Mouse (Mus musculus): ENCODE results near the gene Ssbp4. TPM values are rescaled to one million over a fixed set of nuclear protein-coding genes. Genes with fewer than 3 reads are reported as not detected.

Gene Ssbp4
- not detected for polyA plus RNA-seq (2014; fragmentation: Illumina TruSeq; extraction: RNeasy Lipid Tissue Mini Kit (QIAGEN cat#74804); ENCODE audit: low read depth, low replicate concordance)

DNA sequence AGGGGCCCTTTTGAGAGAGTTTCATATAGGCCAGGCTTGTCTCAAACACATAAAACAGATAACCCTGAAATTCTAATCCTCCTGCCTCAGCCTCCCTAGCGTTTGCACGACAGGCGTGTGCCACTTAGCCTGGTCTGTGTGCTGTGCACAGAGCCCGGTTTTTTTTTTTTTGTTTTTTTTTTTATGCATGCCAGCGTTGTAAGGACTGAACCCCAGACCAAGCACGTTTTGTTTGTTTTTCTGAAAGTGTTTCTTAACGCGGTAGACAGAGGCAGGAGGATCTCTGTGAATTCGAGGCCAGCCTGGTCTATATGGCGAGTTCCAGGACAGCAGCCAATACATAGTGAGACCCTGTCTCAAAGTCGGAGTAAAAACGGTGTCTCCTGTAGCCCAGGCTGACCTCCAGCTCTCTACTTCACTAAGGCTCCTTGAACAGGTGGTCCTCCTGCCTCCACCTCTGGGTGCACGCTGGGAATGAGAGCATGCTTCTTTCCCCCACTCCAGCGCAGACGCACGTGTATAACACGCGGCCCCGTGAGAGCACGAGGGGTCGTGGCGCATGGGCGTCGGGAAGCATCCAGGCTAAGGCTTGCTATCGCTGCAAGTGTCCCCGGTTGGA, at the start of gene Ssbp4:
Gene Ssbp4 (minus strand): TSS at position 124 of the 619 bp plus-strand sequence.

GRCm38 (mm10) chr8:70632346-70632892, 23.7 kb upstream of the Ssbp4 start, which contains the start of gene Gdf15:
Gdf15 (minus strand) TSS chr8:70632456.

GRCm38 (mm10) chr8:70615894-70616293, 7.2 kb upstream of the Ssbp4 start, which contains the start of gene Lrrc25:
Lrrc25 (plus strand) TSS chr8:70616155.

DNA sequence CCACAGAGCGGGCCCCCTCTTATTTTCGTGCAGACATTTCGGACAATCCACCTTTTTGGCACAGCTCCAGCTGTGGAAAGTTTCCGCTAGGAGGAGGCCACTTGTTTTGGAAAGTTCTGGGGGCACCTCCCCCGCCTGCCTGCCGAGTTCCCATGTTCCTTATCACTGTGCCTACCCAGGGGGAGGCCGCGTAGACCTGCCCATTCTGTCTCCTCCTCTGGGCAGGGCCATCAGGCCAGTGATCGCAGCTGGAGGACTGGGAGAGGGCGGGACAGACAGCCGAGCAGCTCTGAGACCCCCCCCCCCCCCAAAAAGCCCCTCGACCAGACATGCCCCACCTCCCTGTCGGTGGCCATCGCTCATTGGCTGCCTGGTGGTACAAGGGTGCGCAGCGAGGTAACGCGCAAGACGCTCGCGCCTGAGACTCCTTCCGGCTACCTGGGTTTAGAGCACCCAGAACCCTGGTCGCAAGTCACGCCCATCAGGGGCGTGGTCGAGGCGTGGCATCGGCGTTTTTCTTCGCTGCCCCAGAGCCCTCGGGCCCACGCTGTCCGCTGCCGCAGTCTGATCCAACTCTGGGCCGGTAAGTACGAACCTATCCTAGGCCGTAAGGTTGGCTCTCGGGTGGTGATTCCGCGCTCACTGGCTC, 14.6 kb downstream of the Ssbp4 start, which contains the start of gene Isyna1:
Gene Isyna1 (plus strand): TSS at position 413 of the 649 bp plus-strand sequence.

Other genes starting within 250 kb of the Ssbp4 start
- not detected for gene Comp, start 235.3 kb downstream of the Ssbp4 start, polyA plus RNA-seq (2014; fragmentation: Illumina TruSeq; extraction: RNeasy Lipid Tissue Mini Kit (QIAGEN cat#74804); ENCODE audit: low read depth, low replicate concordance)
- gene Crtc1, start 169.3 kb downstream of the Ssbp4 start, polyA plus RNA-seq (2014; fragmentation: Illumina TruSeq; extraction: RNeasy Lipid Tissue Mini Kit (QIAGEN cat#74804); ENCODE audit: low read depth, low replicate concordance): 0.74 TPM
- gene Klhl26, start 131.9 kb downstream of the Ssbp4 start, polyA plus RNA-seq (2014; fragmentation: Illumina TruSeq; extraction: RNeasy Lipid Tissue Mini Kit (QIAGEN cat#74804); ENCODE audit: low read depth, low replicate concordance): 1.5 TPM
- not detected for gene Tmem59l, start 121.5 kb downstream of the Ssbp4 start, polyA plus RNA-seq (2014; fragmentation: Illumina TruSeq; extraction: RNeasy Lipid Tissue Mini Kit (QIAGEN cat#74804); ENCODE audit: low read depth, low replicate concordance)
- gene Crlf1, start 115.7 kb downstream of the Ssbp4 start, polyA plus RNA-seq (2014; fragmentation: Illumina TruSeq; extraction: RNeasy Lipid Tissue Mini Kit (QIAGEN cat#74804); ENCODE audit: low read depth, low replicate concordance): not detected
- 2.4 TPM for gene Rex1bd, start 102.1 kb downstream of the Ssbp4 start, polyA plus RNA-seq (2014; fragmentation: Illumina TruSeq; extraction: RNeasy Lipid Tissue Mini Kit (QIAGEN cat#74804); ENCODE audit: low read depth, low replicate concordance)
- gene Uba52, start 98.1 kb downstream of the Ssbp4 start, polyA plus RNA-seq (2014; fragmentation: Illumina TruSeq; extraction: RNeasy Lipid Tissue Mini Kit (QIAGEN cat#74804); ENCODE audit: low read depth, low replicate concordance): 13.6 TPM
- 10.3 TPM for gene Fkbp8, start 81.1 kb downstream of the Ssbp4 start, polyA plus RNA-seq (2014; fragmentation: Illumina TruSeq; extraction: RNeasy Lipid Tissue Mini Kit (QIAGEN cat#74804); ENCODE audit: low read depth, low replicate concordance)
- gene Kxd1, start 80.9 kb downstream of the Ssbp4 start, polyA plus RNA-seq (2014; fragmentation: Illumina TruSeq; extraction: RNeasy Lipid Tissue Mini Kit (QIAGEN cat#74804); ENCODE audit: low read depth, low replicate concordance): 11.4 TPM
- 2.1 TPM for gene Ell, start 69.4 kb downstream of the Ssbp4 start, polyA plus RNA-seq (2014; fragmentation: Illumina TruSeq; extraction: RNeasy Lipid Tissue Mini Kit (QIAGEN cat#74804); ENCODE audit: low read depth, low replicate concordance)
- gene Isyna1, start 14.5 kb downstream of the Ssbp4 start, polyA plus RNA-seq (2014; fragmentation: Illumina TruSeq; extraction: RNeasy Lipid Tissue Mini Kit (QIAGEN cat#74804); ENCODE audit: low read depth, low replicate concordance): not detected
- 0.85 TPM for gene Lrrc25, start 7.3 kb upstream of the Ssbp4 start, polyA plus RNA-seq (2014; fragmentation: Illumina TruSeq; extraction: RNeasy Lipid Tissue Mini Kit (QIAGEN cat#74804); ENCODE audit: low read depth, low replicate concordance)
- gene Gdf15, start 23.6 kb upstream of the Ssbp4 start, polyA plus RNA-seq (2014; fragmentation: Illumina TruSeq; extraction: RNeasy Lipid Tissue Mini Kit (QIAGEN cat#74804); ENCODE audit: low read depth, low replicate concordance): not detected
- gene Pgpep1, start 51.5 kb upstream of the Ssbp4 start, polyA plus RNA-seq (2014; fragmentation: Illumina TruSeq; extraction: RNeasy Lipid Tissue Mini Kit (QIAGEN cat#74804); ENCODE audit: low read depth, low replicate concordance): 17.3 TPM
- gene Lsm4, start 64.4 kb upstream of the Ssbp4 start, polyA plus RNA-seq (2014; fragmentation: Illumina TruSeq; extraction: RNeasy Lipid Tissue Mini Kit (QIAGEN cat#74804); ENCODE audit: low read depth, low replicate concordance): 0.61 TPM
- 8.1 TPM for gene Jund, start 90.1 kb upstream of the Ssbp4 start, polyA plus RNA-seq (2014; fragmentation: Illumina TruSeq; extraction: RNeasy Lipid Tissue Mini Kit (QIAGEN cat#74804); ENCODE audit: low read depth, low replicate concordance)
- not detected for gene Iqcn, start 94.6 kb upstream of the Ssbp4 start, polyA plus RNA-seq (2014; fragmentation: Illumina TruSeq; extraction: RNeasy Lipid Tissue Mini Kit (QIAGEN cat#74804); ENCODE audit: low read depth, low replicate concordance)
- gene Gm3336, start 109.7 kb upstream of the Ssbp4 start, polyA plus RNA-seq (2014; fragmentation: Illumina TruSeq; extraction: RNeasy Lipid Tissue Mini Kit (QIAGEN cat#74804); ENCODE audit: low read depth, low replicate concordance): not detected
- gene Pde4c, start 114.8 kb upstream of the Ssbp4 start, polyA plus RNA-seq (2014; fragmentation: Illumina TruSeq; extraction: RNeasy Lipid Tissue Mini Kit (QIAGEN cat#74804); ENCODE audit: low read depth, low replicate concordance): 1.1 TPM
- gene Rab3a, start 145.8 kb upstream of the Ssbp4 start, polyA plus RNA-seq (2014; fragmentation: Illumina TruSeq; extraction: RNeasy Lipid Tissue Mini Kit (QIAGEN cat#74804); ENCODE audit: low read depth, low replicate concordance): 0.56 TPM
- 0.85 TPM for gene Mpv17l2, start 152.1 kb upstream of the Ssbp4 start, polyA plus RNA-seq (2014; fragmentation: Illumina TruSeq; extraction: RNeasy Lipid Tissue Mini Kit (QIAGEN cat#74804); ENCODE audit: low read depth, low replicate concordance)
- gene Pik3r2, start 167.8 kb upstream of the Ssbp4 start, polyA plus RNA-seq (2014; fragmentation: Illumina TruSeq; extraction: RNeasy Lipid Tissue Mini Kit (QIAGEN cat#74804); ENCODE audit: low read depth, low replicate concordance): 0.93 TPM
- 2.1 TPM for gene Mast3, start 196.2 kb upstream of the Ssbp4 start, polyA plus RNA-seq (2014; fragmentation: Illumina TruSeq; extraction: RNeasy Lipid Tissue Mini Kit (QIAGEN cat#74804); ENCODE audit: low read depth, low replicate concordance)
- gene Il12rb1, start 199.6 kb upstream of the Ssbp4 start, polyA plus RNA-seq (2014; fragmentation: Illumina TruSeq; extraction: RNeasy Lipid Tissue Mini Kit (QIAGEN cat#74804); ENCODE audit: low read depth, low replicate concordance): not detected
- gene Arrdc2, start 230.8 kb upstream of the Ssbp4 start, polyA plus RNA-seq (2014; fragmentation: Illumina TruSeq; extraction: RNeasy Lipid Tissue Mini Kit (QIAGEN cat#74804); ENCODE audit: low read depth, low replicate concordance): 2.8 TPM

All from liver, adult 10 weeks (tissue).